Mouse (Mus musculus) lung, postnatal 36 days (tissue): ENCODE data around the gene Zfp607b.
A peak's percentile ranks its signal among the peaks of the same experiment; 100 is the strongest.

ENCODE experiments used
- DNase-seq: peaks from one replicate; pipeline ENCODE4 v3.0.0; 2022; ENCODE audit warnings: mixed read lengths

The Zfp607b gene

GRCm38 (mm10) chr7:27685681-27686080 is 3.5 kb upstream of the Zfp607b start:
- DNase-seq, result peak; percentile 40

GRCm38 (mm10) chr7:27687043-27687442 is 2.1 kb upstream of the Zfp607b start:
- DNase-seq, result no peak

GRCm38 (mm10) chr7:27687836-27688235 is 1.3 kb upstream of the Zfp607b start:
- no peak for DNase-seq

- DNase-seq, result no peak
Observed at GRCm38 (mm10) chr7:27688246-27688788, 823 bp upstream of the Zfp607b start.

- peak; percentile 42 for DNase-seq
Observed at GRCm38 (mm10) chr7:27691076-27691475, 1.9 kb downstream of the Zfp607b start.

- DNase-seq, result no peak
Observed at GRCm38 (mm10) chr7:27696711-27697110, 7.6 kb downstream of the Zfp607b start.

GRCm38 (mm10) chr7:27710402-27710801 is 21.3 kb downstream of the Zfp607b start:
- DNase-seq, result no peak

GRCm38 (mm10) chr7:27721951-27722350 is 32.8 kb downstream of the Zfp607b start:
- DNase-seq, result no peak

GRCm38 (mm10) chr7:27725566-27726538 is 36.7 kb downstream of the Zfp607b start:
- peak; percentile 49 for DNase-seq

GRCm38 (mm10) chr7:27727471-27727870 is 38.3 kb downstream of the Zfp607b start:
- DNase-seq, result no peak

- DNase-seq, result peak; percentile 89
Observed at GRCm38 (mm10) chr7:27731281-27731883, 42.2 kb downstream of the Zfp607b start, which contains the start of gene Zfp60. Zfp60 (plus strand) TSS chr7:27731389.

- no peak for DNase-seq
Observed at GRCm38 (mm10) chr7:27731946-27732345, 42.8 kb downstream of the Zfp607b start.

GRCm38 (mm10) chr7:27732508-27732907 is 43.4 kb downstream of the Zfp607b start:
- DNase-seq, result no peak

GRCm38 (mm10) chr7:27735457-27735856 is 46.3 kb downstream of the Zfp607b start:
- DNase-seq, result no peak
